Mouse (Mus musculus) CH12.LX (cell line): ENCODE measurements at regions not wholly inside any gene's neighbourhood (a gene's known extent, or its start where the extent isn't known, plus 50 kb on each side); places are given as distances from the start of the nearest gene placed in this dataset.

Source experiments
- BHLHE40 ChIP-seq: IDR thresholded peaks from 2 replicates; pipeline ENCODE4 v1.6.1; 2011; ENCODE audit warnings: mild to moderate bottlenecking, low read depth, low read length, improper control_type of control experiment
- CTCF ChIP-seq, 2 experiments: IDR thresholded peaks in 1 of 2; conservative IDR thresholded peaks in 1 of 2; 2 replicates each; pipeline ENCODE4 v1.5.1; 2011 to 2012; ENCODE audit warnings: low read depth in 2 of 2, low read length in 2 of 2, improper control_type of control experiment in 1 of 2, inconsistent platforms in 1 of 2, mild to moderate bottlenecking in 1 of 2, moderate library complexity in 1 of 2
- E2F4 ChIP-seq: IDR thresholded peaks from 2 replicates; pipeline ENCODE4 v1.6.1; 2011; ENCODE audit warnings: low read depth, low read length, improper control_type of control experiment; ENCODE audit not compliant: insufficient replicate concordance
- EP300 ChIP-seq: IDR thresholded peaks from 2 replicates; pipeline ENCODE4 v1.6.1; 2011; ENCODE audit warnings: low read length, improper control_type of control experiment
- GABPA ChIP-seq: IDR thresholded peaks from 2 replicates; pipeline ENCODE4 v1.6.1; 2012; ENCODE audit warnings: low read depth, low read length, improper control_type of control experiment, inconsistent platforms; ENCODE audit not compliant: insufficient replicate concordance
- POLR2A ChIP-seq: IDR thresholded peaks from 2 replicates; pipeline ENCODE4 v1.6.1; 2011; ENCODE audit warnings: low read depth, mild to moderate bottlenecking, improper control_type of control experiment, low read length
- POLR2AphosphoS2 ChIP-seq: IDR thresholded peaks from 2 replicates; pipeline ENCODE4 v1.6.1; 2011; ENCODE audit warnings: low read depth, low read length, improper control_type of control experiment
- RCOR1 ChIP-seq: conservative IDR thresholded peaks from 2 replicates; pipeline ENCODE4 v1.6.1; 2012; ENCODE audit warnings: low read depth, mild to moderate bottlenecking, inconsistent platforms, low read length, improper control_type of control experiment
- TCF12 ChIP-seq: IDR thresholded peaks from 2 replicates; pipeline ENCODE4 v1.6.1; 2014; ENCODE audit warnings: low read depth, mild to moderate bottlenecking, inconsistent platforms, low read length, improper control_type of control experiment
- UBTF ChIP-seq: IDR thresholded peaks from 2 replicates; pipeline ENCODE4 v1.6.1; 2012; ENCODE audit warnings: low read depth, mild to moderate bottlenecking, inconsistent platforms, low read length, improper control_type of control experiment, moderate library complexity
- ZC3H11A ChIP-seq: IDR thresholded peaks from 2 replicates; pipeline ENCODE4 v1.6.1; 2012; ENCODE audit warnings: low read depth, mild to moderate bottlenecking, inconsistent platforms, low read length, improper control_type of control experiment
- ZMIZ1 ChIP-seq: IDR thresholded peaks from 2 replicates; pipeline ENCODE4 v1.6.1; 2012; ENCODE audit warnings: low read depth, mild to moderate bottlenecking, inconsistent platforms, low read length, improper control_type of control experiment
- ZNF384 ChIP-seq: IDR thresholded peaks from 2 replicates; pipeline ENCODE4 v1.6.1; 2012; ENCODE audit warnings: low read depth, low read length, improper control_type of control experiment, inconsistent platforms

DNA sequence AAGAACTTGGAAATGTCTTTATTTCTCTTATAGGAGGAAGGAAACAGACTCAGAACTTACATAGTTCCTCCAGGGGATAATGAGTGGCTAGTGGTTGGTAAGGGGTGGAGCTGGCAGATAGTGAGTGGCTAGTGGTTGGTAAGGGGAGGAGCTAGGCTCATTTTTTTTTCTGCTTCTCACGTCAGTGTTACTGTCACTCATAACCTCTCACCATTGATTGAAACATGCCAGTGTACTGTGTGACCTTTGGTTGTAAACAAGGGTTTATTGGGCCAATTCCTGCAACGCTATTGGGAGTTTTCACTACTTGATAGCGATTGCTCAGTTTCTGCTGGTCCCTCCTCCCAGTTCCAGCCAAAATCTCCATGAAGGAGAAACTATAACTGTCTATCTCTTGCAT, 175.5 kb downstream of the Sec61b start:
- TF ChIP-seq CTCF (conservative IDR thresholded peaks at IDR 0.05 in 1 of 2, IDR thresholded peaks at IDR 0.05 in 1 of 2; ENCODE audit: low read depth in 2 of 2, low read length in 2 of 2) (no peak), EP300 (no peak), UBTF (no peak), POLR2A (no peak), ZMIZ1 (no peak), ZC3H11A (no peak), TCF12 (no peak), ZNF384 (peak; percentile 47), E2F4 (no peak), POLR2AphosphoS2 (no peak), RCOR1 (no peak), BHLHE40 (no peak), GABPA (no peak)
